Mouse (Mus musculus) liver, embryonic 12.5 days (tissue): ENCODE measurements at regions not wholly inside any gene's neighbourhood (a gene's known extent, or its start where the extent isn't known, plus 50 kb on each side); places are given as distances from the start of the nearest gene placed in this dataset.
"Not testable (repeated sequence)": the region's sequence is repeated elsewhere in the genome, so short reads cannot be mapped to it uniquely, and the experiment has no call there.

Experiments
- ATAC-seq: fragments of 200-750 bp; cut with Nextera tagmentation; 2 replicates; pipeline ENCODE4 v1.8.0; 2017; ENCODE audit warnings: moderate number of reproducible peaks, mild to moderate bottlenecking, moderate library complexity
- H3K27ac ChIP-seq: fragments of 300-500 bp; sonication (generic); 2 replicates; pipeline ENCODE4 v1.5.1; 2016; ENCODE audit warnings: mild to moderate bottlenecking
- H3K27me3 ChIP-seq: fragments of 300-500 bp; sonication (generic); replicated peaks from 2 replicates; pipeline ENCODE4 v1.6.1; 2016; ENCODE audit warnings: mild to moderate bottlenecking, moderate library complexity
- H3K36me3 ChIP-seq: fragments of 300-500 bp; sonication (generic); 2 replicates; pipeline ENCODE4 v1.6.1; 2016; ENCODE audit warnings: mild to moderate bottlenecking, moderate library complexity
- H3K4me1 ChIP-seq: fragments of 300-500 bp; sonication (generic); 2 replicates; pipeline ENCODE4 v1.6.1; 2016
- H3K4me2 ChIP-seq: fragments of 300-500 bp; sonication (generic); 2 replicates; pipeline ENCODE4 v1.6.1; 2016; ENCODE audit warnings: mild to moderate bottlenecking, moderate library complexity
- H3K4me3 ChIP-seq: fragments of 300-500 bp; sonication (generic); 2 replicates; pipeline ENCODE4 v1.5.1; 2016; ENCODE audit warnings: mild to moderate bottlenecking, moderate library complexity
- H3K9ac ChIP-seq: fragments of 300-500 bp; sonication (generic); 2 replicates; pipeline ENCODE4 v1.6.1; 2016; ENCODE audit warnings: mild to moderate bottlenecking, moderate library complexity
- H3K9me3 ChIP-seq: fragments of 300-500 bp; sonication (generic); replicated peaks from 2 replicates; pipeline ENCODE4 v1.6.1; 2016; ENCODE audit warnings: mild to moderate bottlenecking, moderate library complexity
- WGBS: fragments of 180-500 bp; shearing (Covaris S2); methylation state at CpG from one replicate; pipeline ENCODE4 v1.1.7; 2016; ENCODE audit not compliant: insufficient replicate concordance; 5-methylcytosine and 5-hydroxymethylcytosine counted together

GRCm38 (mm10) chr13:3341416-3341815 lies 196.4 kb upstream of the Gdi2 start:
- Histone ChIP-seq H3K9me3 (peaks cover 29% of the 10 kb centered on the region), H3K27me3 (no peaks in the 10 kb centered on the region), H3K4me3 (no peak overlapping the region), H3K9ac (no peak overlapping the region), H3K4me2 (no peak overlapping the region), H3K36me3 (no peaks in the 10 kb centered on the region), H3K27ac (no peak overlapping the region), H3K4me1 (no peaks in the 10 kb centered on the region)
- no peak for ATAC-seq
- WGBS: 59% methylated on average over 3 of the region's 3 CpGs

- Histone ChIP-seq H3K36me3 (no peaks in the 10 kb centered on the region), H3K27ac (no peak overlapping the region), H3K4me1 (no peaks in the 10 kb centered on the region), H3K9ac (no peak overlapping the region), H3K4me3 (no peak overlapping the region), H3K27me3 (no peaks in the 10 kb centered on the region), H3K9me3 (peaks cover 22% of the 10 kb centered on the region; the same call in 1 of the 2 replicates), H3K4me2 (no peak overlapping the region)
- 56% methylated on average over 5 of the region's 5 CpGs for WGBS
- ATAC-seq: no peak
Measured at GRCm38 (mm10) chr13:3343611-3344010, 194.3 kb upstream of the Gdi2 start.

DNA sequence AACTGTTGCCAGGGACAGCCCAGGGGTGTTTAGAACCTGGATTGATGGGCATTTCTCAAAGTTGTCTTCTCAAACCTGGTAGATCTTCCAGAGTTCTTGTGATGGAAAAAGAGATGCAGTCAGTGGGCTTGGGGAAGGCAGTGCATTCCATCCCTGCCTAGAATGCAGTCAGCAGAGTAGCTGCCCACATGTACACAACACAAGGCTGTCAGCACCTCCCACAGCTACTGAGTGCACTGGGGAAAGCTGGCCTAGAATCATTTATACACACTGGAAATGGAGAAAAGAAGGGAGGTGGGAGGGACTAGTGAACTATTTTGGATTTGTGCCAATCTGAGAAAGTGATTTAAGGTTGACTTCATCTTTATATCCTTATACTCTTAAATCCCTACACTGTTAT lies 183.0 kb upstream of the Gdi2 start:
- H3K36me3 ChIP-seq, H3K4me3 ChIP-seq, H3K4me2 ChIP-seq, ATAC-seq, H3K9ac ChIP-seq, H3K27ac ChIP-seq, H3K9me3 ChIP-seq, H3K4me1 ChIP-seq: not testable (repeated sequence)
- peaks cover 25% of the 10 kb centered on the region for H3K27me3 ChIP-seq

DNA sequence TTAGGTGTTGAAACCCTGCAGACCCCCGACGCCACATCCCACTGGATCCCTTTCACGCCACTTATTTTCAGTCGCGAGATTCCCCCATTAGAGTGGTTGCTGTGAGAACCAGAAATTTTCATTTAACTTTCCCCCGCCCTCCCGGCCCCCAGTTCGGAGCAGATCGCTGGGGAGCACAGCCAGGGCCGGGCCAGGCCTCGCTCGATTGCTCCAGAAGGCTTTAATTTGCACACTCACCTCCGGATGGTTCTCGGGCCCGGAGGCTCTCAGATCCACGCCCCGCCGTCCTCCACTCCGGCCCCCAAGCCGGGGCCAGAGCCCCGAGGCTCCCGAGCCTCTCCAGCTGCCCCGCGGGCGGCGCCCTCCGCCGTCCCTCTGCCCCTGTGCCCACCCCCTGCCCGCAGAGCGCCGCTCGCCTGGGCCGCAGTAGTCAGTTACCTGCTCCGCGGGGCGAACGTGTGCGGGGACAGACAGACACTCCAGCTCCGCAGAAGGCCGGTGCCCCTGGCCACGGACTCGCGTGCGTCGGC lies 179.7 kb upstream of the Gdi2 start:
- no peak overlapping the region for H3K9ac ChIP-seq
- ATAC-seq: no peak

DNA sequence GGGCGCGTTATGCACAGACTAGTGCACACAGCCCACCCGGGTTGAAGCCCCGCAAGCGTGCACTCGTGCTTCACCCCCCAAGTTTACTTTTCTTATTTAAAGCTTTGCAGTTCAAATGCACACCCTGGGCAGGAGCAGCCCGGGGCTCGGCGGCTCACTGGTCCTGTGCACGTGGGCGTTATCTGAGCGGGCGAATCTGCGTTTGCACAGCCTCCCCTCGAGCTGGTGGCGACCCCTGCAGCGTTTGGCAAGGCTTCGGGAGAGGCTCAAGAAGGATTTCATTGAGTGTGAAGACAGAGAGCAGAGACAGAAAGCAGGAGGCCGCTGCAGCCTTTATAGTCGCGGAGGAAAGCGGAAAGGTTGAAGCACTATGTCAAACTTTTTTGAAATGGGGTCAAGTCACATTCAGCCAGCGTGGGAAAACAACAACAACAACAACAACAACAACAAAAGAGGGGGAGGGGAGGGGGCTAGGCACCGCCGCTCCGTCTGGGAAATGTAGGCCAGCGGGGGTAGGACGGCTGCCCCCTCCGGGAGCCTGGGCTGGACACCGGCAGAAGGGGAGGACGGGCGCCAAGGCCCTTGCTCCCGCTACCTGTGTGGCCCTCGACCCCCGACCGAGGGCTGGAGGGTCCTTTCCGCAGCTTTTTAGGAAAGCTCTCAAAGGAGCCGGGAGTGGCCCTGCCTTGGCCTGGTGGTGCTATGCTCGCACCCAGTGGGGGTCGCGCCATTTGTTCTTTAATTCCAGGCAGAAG lies 178.7 kb upstream of the Gdi2 start:
- Histone ChIP-seq H3K4me2 (peak overlapping the region; percentile 70), H3K27me3 (peaks cover 42% of the 10 kb centered on the region), H3K4me3 (peak overlapping the region; percentile 47), H3K9me3 (no peaks in the 10 kb centered on the region), H3K4me1 (peaks cover 5% of the 10 kb centered on the region; the same call in 1 of the 2 replicates), H3K27ac (no peak overlapping the region), H3K9ac (no peak overlapping the region), H3K36me3 (no peaks in the 10 kb centered on the region)
- WGBS: 1% methylated on average over 41 of the region's 41 CpGs
- no peak for ATAC-seq

More for the DNA sequence above, 179.7 kb upstream of the Gdi2 start:
- Histone ChIP-seq H3K4me1 (peaks cover 5% of the 10 kb centered on the region; the same call in 1 of the 2 replicates), H3K9me3 (no peaks in the 10 kb centered on the region), H3K27ac (no peak overlapping the region), H3K4me2 (peak overlapping the region; percentile 70), H3K36me3 (no peaks in the 10 kb centered on the region), H3K4me3 (peak overlapping the region; percentile 47), H3K27me3 (peaks cover 42% of the 10 kb centered on the region)
- 5% methylated on average over 45 of the region's 45 CpGs for WGBS

DNA sequence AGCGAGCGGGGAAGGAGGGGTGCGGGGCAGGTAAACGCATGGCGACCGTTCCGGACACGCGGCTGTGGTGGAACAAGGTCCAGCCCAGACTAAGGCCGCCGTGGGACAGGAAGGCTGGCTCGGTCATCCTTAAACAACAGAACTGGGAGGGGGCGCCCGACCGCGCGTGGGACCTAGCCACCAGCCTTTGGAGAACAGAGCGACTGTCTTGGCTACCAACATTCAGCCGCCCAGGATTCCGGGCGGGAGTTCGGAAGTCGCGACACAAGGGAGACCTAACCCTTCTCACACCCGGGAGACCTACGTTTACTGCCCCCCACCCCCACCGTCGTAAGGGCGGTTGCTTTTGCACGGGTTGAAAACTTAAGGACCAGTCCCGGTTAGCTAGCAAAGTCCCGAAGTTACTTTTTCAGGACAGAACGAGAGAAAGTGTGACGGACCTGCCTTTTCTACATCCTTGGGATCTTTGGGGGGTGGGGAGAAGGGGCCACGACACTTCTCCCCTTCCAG lies 178.1 kb upstream of the Gdi2 start:
- Histone ChIP-seq H3K4me3 (peak overlapping the region; percentile 47), H3K27me3 (peaks cover 42% of the 10 kb centered on the region), H3K4me2 (peak overlapping the region; percentile 70)
- not testable (repeated sequence) for ATAC-seq, H3K4me1 ChIP-seq, H3K9me3 ChIP-seq, H3K36me3 ChIP-seq, H3K9ac ChIP-seq, H3K27ac ChIP-seq
- 3% methylated on average over 35 of the region's 35 CpGs for WGBS

DNA sequence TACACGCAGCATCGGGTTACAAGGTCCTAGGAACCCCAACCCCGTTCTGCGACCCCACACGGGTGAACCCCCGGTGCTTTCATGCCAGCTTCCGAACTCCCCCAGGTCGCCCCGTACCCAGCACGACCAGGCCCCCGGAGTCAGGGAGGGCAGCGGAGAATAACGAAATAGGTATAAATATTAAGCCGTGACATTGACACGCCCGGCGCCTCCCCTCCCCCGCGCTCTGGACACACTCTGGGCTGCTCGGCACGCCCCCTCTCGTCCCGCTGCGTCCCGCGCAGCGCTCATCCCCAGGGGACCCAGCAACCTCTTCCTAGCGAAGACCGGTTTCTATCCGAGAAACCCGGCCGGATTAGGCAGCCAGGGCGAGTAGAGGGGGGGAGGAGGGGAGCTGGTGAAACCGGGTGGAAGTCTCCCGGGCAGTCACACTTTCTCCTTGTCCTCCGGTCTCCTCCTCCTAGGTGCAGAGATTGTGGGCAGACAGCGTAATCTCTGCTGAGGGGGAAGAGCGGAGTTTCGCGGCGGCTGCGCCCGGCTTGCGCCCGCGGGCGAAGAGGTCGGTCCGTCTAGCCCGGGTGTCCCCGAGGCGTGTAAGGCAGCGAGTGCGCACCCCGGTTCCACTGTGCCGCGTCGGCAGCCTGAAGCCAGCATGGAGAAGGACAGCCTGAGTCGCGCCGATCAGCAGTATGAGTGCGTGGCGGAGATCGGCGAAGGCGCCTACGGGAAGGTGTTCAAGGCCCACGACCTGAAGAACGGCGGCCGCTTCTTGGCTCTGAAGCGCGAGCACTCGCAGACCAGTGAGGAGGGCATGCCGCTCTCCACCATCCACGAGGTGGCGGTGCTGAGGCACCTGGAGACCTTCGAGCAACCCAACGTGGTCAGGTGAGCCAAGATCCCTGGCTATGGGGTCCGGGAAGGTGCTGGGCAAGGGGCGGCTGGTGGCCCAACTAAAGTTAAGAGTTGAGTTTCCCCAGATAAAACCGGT lies 177.1 kb upstream of the Gdi2 start:
- no peak overlapping the region for H3K27ac ChIP-seq
- H3K27me3 ChIP-seq: peaks cover 42% of the 10 kb centered on the region
- peaks cover 5% of the 10 kb centered on the region; the same call in 1 of the 2 replicates for H3K4me1 ChIP-seq
- no peaks in the 10 kb centered on the region for H3K36me3 ChIP-seq
- H3K9ac ChIP-seq: no peak overlapping the region; the same call in 1 of the 2 replicates
- H3K4me3 ChIP-seq: peak overlapping the region; percentile 47
- ATAC-seq: peak; percentile 46
- peak overlapping the region; percentile 70 for H3K4me2 ChIP-seq
- H3K9me3 ChIP-seq: no peaks in the 10 kb centered on the region
- WGBS: 1% methylated on average over 80 of the region's 82 CpGs

DNA sequence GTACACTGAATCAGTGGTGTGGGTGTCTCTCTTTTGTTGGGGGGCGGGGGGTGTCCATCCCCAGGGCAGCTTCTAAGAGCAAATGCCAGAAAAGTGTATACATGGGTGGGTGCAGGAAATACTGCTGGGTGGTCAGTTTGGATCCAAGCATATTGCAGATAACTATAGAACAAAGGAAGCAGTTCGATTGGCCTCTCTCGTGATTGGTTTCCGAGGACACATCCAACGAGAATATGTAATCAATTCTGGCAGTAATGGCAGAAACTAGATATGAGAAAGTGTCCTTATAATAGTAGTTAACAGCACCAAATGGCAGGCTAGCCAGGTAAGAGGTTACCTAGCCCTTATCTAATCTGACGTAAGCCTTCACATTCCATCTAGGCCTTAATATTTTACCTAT lies 165.2 kb upstream of the Gdi2 start:
- Histone ChIP-seq H3K9me3 (0 out of 2 replicates have a peak, but pooled peaks cover 3% of the 10 kb centered on the region), H3K4me3 (no peak overlapping the region), H3K36me3 (no peaks in the 10 kb centered on the region), H3K27ac (no peak overlapping the region), H3K4me1 (no peaks in the 10 kb centered on the region), H3K9ac (no peak overlapping the region), H3K4me2 (no peak overlapping the region), H3K27me3 (no peaks in the 10 kb centered on the region)
- 54% methylated on average over 6 of the region's 6 CpGs for WGBS
- ATAC-seq: no peak

DNA sequence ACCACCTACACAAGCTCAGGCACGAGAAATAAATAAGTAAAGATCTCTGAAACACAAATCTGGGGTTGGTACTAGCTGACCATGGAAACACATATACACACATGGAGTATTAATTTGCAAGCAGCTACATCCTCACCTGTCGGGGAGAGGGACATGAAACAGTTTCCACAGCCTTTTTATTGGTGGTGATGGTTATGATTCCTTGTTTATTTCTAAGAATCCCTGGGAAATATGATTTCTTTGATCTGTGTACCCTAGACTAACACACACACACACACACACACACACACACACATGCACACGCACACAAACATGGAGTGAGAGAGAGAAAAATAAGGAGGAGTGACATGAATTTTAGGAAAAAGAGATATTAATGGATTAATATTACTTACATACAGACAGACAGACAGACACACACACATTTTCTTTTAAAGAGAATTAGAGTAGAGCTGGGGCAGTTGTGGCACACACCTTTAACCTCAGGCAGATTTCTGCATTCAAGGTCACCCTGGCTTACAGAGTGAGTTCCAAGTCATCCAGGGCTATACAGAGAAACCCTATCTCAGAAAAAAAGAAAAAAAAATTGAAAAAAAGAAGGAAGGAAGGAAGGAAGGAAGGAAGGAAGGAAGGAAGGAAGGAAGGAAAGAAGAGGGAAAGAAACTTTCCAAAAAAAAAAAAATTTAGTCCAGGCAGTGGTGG lies 164.2 kb upstream of the Gdi2 start:
- H3K9me3 ChIP-seq, H3K4me1 ChIP-seq, H3K36me3 ChIP-seq, H3K9ac ChIP-seq, H3K27me3 ChIP-seq, ATAC-seq, H3K4me3 ChIP-seq, H3K27ac ChIP-seq, H3K4me2 ChIP-seq: not testable (repeated sequence)
- 38% methylated on average over 3 of the region's 3 CpGs for WGBS

GRCm38 (mm10) chr13:3374796-3375195 lies 163.1 kb upstream of the Gdi2 start:
- 76% methylated on average over 7 of the region's 7 CpGs for WGBS
- Histone ChIP-seq H3K36me3 (no peaks in the 10 kb centered on the region), H3K27me3 (no peaks in the 10 kb centered on the region), H3K9me3 (0 out of 2 replicates have a peak, but pooled peaks cover 9% of the 10 kb centered on the region), H3K4me3 (no peak overlapping the region), H3K4me2 (no peak overlapping the region), H3K4me1 (no peaks in the 10 kb centered on the region), H3K27ac (no peak overlapping the region), H3K9ac (no peak overlapping the region)
- no peak for ATAC-seq

DNA sequence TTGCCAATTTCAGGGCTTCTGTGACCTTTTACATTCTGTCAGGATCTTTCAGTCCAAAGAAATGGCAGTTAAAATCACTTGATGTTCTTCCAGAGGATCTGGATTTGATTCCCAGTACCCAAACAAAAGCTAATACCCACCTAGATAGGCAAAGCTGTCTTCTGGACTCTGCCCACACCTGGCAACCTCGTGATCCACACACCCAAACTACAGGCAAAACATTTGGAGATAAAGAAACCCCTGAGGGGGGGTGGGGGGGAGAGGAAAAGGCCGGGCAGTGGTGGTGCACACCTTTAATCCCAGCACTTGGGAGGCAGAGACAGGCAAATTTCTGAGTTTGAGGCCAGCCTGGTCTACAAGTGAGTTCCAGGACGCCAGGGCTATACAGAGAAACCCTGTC lies 160.1 kb upstream of the Gdi2 start:
- 40% methylated on average over 3 of the region's 3 CpGs for WGBS
- H3K4me2 ChIP-seq, H3K36me3 ChIP-seq, H3K4me1 ChIP-seq, H3K27ac ChIP-seq, H3K27me3 ChIP-seq, ATAC-seq, H3K4me3 ChIP-seq, H3K9ac ChIP-seq, H3K9me3 ChIP-seq: not testable (repeated sequence)
